Mouse (Mus musculus) right cerebral cortex, postnatal 10 days (tissue): ENCODE data around the gene Serpina3m.
"Not testable (repeated sequence)": the region's sequence is repeated elsewhere in the genome, so short reads cannot be mapped to it uniquely, and the experiment has no call there.

Experiments used
- DNase-seq, 2 experiments: peaks; one replicate each; pipeline ENCODE4 v3.0.0; 2021; ENCODE audit warnings: low spot score in 2 of 2

Gene Serpina3m

DNA sequence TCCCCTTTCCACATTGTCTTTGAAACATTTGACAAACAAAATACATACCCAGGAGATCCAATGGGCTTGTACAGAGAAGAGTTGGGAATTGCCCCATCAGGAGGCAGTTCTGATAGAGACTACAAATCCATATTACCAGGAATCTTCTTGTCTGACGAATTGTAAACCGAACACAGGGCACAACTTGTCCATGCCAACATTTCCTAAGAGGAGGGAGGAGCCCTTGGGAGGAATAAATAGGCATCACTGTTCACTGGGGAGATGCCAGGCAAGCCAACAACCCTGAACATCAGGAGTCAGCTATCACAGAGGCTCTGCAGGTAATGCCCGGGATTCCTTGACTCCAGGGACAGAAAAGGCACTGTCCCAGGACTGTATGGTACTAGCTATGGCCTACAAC is at the start of gene Serpina3m, which contains the start of gene Serpina3k:
Gene Serpina3m, plus strand, starts transcription at position 261 of the 400 bp plus-strand sequence.
Gene Serpina3k, plus strand, starts transcription at position 261 of the 400 bp plus-strand sequence.
- DNase-seq: not testable (repeated sequence)

- DNase-seq: no peak
Measured at GRCm38 (mm10) chr12:104289872-104290271, 48.4 kb upstream of the Serpina3m start.

DNA sequence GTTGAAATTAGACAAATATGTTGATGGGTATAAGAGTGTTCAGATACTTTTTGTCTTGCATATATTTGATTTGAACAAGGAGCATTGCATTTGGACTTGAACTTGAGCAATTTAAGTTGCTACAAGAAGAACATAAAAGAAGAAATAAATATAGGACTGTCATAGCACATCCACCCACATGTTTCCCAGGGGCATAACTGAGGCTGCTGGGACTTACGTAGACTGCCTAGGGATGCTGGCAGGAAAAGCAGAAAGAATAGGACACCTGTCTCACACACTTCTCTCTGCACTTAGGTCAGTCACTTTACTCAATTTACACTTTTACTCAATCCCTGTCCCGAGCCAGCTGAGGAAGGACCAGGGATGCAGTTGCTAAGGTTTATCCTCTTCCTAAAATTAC is 44.3 kb upstream of the Serpina3m start:
- no peak for DNase-seq

GRCm38 (mm10) chr12:104298049-104298448 is 40.2 kb upstream of the Serpina3m start:
- DNase-seq: no peak

- DNase-seq: no peak
Measured at GRCm38 (mm10) chr12:104305991-104306390, 32.3 kb upstream of the Serpina3m start.

DNA sequence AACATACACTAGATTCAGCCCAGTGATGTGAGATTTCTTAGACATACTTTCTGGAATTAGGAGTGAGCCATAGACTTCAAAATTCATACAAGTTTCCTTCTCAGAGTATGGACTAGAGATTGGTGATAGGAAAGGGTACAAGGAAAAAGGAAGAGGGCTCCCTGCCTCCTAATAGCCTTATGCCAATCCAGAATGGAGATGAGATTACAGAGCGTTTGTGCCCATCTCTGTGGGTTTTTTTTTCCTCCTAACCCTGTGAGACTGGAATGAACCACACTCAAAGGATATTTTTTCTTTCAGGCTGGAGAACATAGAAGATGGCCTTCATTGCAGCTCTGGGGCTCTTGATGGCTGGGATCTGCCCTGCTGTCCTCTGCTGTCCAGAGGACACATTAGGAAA is 24.0 kb upstream of the Serpina3m start, which contains the start of gene Serpina3j:
Gene Serpina3j, plus strand, starts transcription at position 301 of the 400 bp plus-strand sequence.
- DNase-seq: no peak

DNA sequence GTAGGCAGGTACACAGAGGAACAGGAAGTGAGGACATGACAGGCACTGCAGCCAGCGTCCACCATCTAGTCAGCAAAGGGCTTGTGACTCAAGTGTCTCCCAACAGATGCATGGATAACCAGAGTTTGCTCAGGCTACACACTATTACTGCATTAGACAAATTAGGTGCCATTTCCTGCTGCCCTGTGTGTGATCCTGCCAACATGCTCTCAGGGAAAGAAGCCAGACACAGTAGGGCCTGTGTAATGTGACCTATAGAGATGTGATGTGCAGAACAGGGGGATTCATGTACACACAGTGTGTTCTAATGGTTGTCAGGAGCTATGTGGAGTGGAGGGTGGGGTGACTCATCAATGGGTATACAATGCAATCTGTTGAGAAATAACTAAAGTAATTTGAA is 15.8 kb upstream of the Serpina3m start:
- DNase-seq: no peak

GRCm38 (mm10) chr12:104331701-104332100 is 6.6 kb upstream of the Serpina3m start:
- no peak for DNase-seq

- not testable (repeated sequence) for DNase-seq
Measured at GRCm38 (mm10) chr12:104336873-104337272, 1.4 kb upstream of the Serpina3m start.

DNA sequence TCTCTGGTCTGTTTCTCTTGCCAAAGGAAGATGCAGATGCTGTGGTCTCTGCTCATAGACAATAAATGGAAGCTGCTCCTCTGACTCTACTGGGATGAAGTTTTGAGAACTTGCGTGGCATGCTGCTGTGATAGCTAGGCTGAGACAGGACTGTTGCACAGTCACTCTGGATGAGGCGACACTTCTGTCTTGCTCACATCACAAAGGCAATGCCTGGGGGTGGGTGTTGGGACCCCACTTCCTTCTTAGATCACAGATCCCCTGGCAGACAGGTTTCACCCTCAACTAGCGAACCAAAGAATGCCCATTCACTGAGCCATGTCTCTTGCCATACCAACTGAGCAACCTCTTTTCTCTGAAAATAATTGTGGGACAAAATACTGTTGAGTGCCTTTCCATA is 419 bp downstream of the Serpina3m start:
- DNase-seq: no peak

- not testable (repeated sequence) for DNase-seq
Measured at GRCm38 (mm10) chr12:104342489-104342888, 4.2 kb downstream of the Serpina3m start.

- no peak for DNase-seq
Measured at GRCm38 (mm10) chr12:104345181-104345580, 6.9 kb downstream of the Serpina3m start.

DNA sequence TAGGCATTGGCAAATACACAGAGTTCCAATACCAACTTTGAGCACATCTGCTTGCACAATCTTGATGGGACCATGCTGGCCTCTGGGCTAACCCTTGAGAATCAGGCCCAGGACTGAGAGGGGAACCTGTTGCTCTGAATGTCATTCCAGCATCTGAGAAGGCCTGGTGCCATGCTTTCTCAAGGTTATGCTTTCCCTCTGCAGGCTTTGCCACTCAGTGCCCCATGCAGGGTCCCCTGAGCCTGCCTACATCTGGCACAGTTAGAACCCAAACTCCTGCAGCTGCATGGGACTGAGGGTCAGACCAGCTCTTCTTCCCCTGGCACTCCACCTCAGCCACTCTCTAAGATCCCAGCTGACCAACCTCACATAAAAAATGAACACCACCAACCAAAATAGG is 7.4 kb downstream of the Serpina3m start:
- no peak for DNase-seq

DNA sequence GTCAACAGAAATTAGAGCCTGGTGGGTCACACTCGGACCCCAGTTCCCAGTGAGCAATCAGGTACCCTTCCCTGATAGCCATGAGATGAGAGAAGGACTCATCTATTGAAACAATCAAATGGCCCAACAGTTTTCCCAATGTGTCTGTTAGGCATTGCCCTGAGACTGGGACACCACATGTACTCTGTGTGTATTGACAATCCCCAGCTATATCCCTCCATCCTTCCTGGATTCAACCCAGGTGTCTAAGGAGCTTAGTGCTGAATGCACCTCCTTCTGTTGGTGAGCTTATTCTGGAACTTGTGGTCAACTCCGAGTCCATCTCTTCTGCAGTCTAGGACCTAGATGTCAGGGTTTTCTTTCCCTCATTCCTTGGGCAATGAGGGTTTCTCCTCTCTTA is 8.8 kb downstream of the Serpina3m start:
- DNase-seq: no peak

- DNase-seq: peak; percentile 43 to 73
Measured at GRCm38 (mm10) chr12:104351812-104352211, 13.5 kb downstream of the Serpina3m start.

DNA sequence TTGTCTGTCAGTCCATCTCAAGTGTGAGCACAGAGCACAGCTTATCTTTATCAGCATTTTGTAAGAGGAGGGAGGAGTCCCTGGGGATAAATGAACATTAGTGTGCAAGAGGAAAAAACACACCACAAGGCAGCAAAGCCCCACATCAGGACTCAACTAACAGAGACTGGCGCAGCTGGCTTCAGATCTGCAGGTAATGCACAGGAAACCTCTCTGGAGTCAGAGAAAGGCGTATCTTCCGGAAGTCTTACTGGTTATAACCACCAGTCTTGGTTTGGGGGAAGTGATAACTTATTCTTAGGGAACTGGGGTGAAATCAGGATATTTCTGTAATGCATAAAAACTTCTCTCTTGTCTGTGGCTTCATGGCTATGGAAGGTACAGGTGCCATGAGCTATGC is 17.7 kb downstream of the Serpina3m start:
- no peak for DNase-seq

DNA sequence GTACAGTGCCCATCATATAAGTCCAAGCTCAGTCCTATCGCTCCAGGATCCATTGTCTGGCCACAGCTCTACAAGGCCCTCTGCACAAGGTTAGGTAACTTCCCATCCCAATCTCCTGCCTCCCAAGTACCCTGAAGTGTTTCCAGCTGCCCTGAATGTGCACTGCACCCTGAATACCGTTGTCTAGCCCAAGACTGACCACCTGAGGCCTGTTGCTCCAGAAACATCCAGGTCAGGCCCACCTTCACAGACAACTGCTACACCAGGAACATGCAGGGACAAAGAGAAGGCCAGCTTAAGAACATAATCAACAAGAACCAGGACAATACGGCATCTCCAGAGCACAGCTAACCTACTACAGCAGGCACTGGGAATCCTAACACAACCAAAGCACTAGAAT is 31.7 kb downstream of the Serpina3m start:
- no peak for DNase-seq

DNA sequence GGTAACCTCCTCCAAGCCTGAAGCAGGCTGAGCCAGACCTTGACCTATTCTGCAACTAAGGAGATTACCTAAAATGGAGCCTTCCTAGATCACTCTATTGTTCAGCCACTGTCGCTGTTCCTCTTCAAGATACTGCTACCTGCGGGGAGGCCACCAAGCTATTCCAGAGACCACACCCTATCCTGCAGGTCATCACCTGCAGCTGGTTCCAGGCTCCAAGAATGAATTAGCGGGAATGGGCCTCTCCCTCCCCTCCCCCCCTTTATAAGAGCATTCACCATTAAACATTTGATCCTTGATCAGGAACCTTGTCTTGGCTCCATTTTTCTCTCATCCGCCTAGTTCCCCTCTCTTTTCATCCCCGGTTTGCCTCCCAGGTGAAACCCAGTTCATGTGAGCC is 38.9 kb downstream of the Serpina3m start:
- DNase-seq: not testable (repeated sequence)

DNA sequence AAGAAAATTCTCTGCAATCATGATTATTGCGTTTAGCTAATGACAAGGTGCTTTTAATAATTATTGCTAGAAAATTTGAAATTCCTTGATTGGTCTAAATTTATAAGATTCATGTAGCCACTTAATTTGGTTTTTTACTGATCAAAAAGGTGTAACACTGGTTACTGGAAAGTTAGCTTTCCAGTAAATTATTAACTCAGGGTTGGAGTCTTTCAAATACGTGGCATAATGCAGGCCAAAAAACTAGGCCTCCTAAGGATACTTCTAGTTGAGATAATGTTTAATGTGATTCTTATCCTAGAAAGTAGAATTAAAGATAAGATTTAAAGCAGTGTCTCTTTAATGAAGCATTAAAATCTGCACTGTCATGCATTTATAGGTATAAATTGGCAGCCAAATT is 40.1 kb downstream of the Serpina3m start:
- DNase-seq: not testable (repeated sequence)

- DNase-seq: not testable (repeated sequence)
Measured at GRCm38 (mm10) chr12:104378815-104379214, 40.5 kb downstream of the Serpina3m start.

DNA sequence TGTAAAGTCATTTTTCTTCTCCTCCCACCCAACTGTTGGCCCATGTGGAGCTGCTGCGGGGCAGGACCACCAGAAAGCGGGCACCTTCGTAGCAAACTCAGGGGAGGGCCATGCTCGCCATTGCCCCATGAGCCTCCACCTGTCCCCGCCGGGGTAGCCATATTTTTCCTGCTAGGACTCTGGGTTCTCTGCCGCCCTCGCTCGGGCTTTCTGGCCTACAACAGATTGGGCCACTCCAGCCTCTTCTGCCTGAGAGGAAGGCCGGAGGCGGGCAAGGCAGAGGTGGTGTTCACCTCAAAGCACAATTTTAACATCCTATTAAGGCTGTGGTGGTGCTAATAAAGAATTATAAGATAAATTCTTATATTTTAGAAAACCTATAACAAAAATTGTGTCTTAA is 41.6 kb downstream of the Serpina3m start:
- no peak for DNase-seq

DNA sequence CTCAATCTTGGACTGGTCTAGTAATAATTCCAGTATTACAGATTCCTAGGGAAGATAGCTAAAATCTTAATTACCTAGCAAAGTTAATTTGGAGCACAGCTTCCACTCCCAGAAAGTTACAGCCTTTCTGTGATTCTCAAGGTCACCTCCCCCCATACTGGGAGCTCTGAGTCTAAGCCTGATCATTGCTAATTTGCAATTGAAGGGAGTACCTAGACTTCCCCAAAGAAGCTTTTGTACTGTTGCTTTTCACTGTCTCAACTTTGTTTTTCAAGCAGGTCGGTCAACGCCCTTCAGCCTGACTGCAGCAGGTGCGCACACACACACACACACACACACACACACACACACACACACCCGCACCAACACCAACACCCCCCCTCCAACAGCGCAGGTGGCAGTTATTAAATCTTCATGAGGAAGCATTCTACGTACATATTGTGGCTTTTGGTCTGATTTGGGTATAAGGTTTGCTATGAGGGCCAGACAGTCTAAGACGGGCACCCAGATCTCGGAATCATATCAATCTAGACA is 42.9 kb downstream of the Serpina3m start:
- not testable (repeated sequence) for DNase-seq

- DNase-seq: not testable (repeated sequence)
Measured at GRCm38 (mm10) chr12:104385987-104386386, 47.7 kb downstream of the Serpina3m start.

- DNase-seq: not testable (repeated sequence)
Measured at GRCm38 (mm10) chr12:104386878-104387277, 48.6 kb downstream of the Serpina3m start.
